Mouse (Mus musculus): ENCODE data around the gene Lifr. TPM values are rescaled to one million over a fixed set of nuclear protein-coding genes. Genes with fewer than 3 reads are reported as not detected.

Lifr gene
- polyA plus RNA-seq, 1 experiment, result 19.9 TPM

DNA sequence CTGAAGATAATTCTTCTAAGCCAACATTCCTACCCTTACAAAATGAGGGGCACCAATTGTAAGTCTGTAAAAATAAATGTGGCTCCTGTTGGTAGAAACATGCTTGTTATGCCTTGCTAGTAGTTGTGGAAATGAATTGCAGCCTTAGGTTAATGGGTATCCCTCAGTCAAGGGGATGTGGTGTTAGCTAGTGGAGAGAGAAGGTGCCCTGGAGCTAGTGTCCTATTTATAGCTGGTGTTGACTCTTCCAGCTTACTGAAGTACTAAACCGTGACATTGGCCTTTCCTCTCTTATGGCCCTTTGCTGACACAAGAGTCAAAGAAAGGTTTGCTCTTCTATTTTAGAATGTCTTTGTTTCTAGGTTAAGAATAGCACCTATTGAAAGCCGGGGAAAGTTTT is 29.9 kb upstream of the Lifr start:
- DNase-seq, result no peak
- 86% methylated on average over 2 of the region's 2 CpGs for WGBS
- Histone ChIP-seq H3K4me1 (ENCODE audit: control insufficient read depth, insufficient read depth, low read length) (no peaks in the 10 kb centered on the region), H3K4me3 (replicated peaks; ENCODE audit: insufficient read depth, low read depth, low read length) (no peak overlapping the region), H3K27ac (ENCODE audit: insufficient read depth, low read length) (no peak overlapping the region), H3K27me3 (ENCODE audit: control insufficient read depth, insufficient read depth, low read length) (no peaks in the 10 kb centered on the region)
- no peak for TF ChIP-seq CTCF (IDR thresholded peaks at IDR 0.05; ENCODE audit: borderline replicate concordance, insufficient read depth, low read depth, low read length)
- TF ChIP-seq POLR2A (IDR thresholded peaks at IDR 0.05; ENCODE audit: borderline replicate concordance, insufficient read depth, low read length), result no peak

DNA sequence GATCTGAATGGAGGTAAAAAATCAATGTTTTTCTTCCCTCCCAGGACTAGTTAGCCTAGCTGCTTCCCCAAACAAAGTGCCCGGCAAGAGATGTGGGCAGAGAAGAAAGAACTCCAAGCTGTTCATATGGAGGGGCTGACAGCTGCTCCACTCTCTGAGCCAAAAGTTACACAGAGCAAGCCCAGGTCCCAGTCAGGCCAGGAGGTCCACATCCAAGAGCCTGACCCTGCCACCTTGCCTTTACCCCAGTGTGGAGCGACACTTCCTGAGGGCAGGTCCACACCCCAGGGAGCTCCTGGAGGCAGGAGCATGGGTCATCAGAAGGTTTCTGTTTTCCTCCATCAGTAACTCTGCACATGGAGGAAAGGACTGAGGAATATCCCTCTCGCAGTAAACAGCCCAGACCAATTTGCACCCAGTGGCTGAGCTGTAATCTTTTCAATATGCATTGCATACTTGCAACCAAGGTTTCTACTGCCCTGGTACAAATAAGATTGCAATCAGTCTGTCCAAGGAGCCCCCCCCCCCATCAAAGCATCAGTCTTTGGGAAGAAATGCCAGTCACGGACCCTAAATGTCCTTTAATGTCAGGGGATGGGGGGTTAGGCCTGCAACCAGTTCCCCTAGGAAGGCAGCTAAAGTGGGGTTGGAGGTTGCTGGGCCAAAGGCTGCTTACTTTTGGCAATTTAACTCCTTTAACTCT is 28.3 kb upstream of the Lifr start:
- Histone ChIP-seq H3K4me3 (replicated peaks; ENCODE audit: insufficient read depth, low read depth, low read length) (no peak overlapping the region), H3K4me1 (ENCODE audit: control insufficient read depth, insufficient read depth, low read length) (no peaks in the 10 kb centered on the region), H3K27me3 (ENCODE audit: control insufficient read depth, insufficient read depth, low read length) (no peaks in the 10 kb centered on the region; the same call in 1 of the 2 replicates), H3K27ac (ENCODE audit: insufficient read depth, low read length) (no peak overlapping the region)
- DNase-seq, result no peak
- WGBS, result 19% methylated on average over 4 of the region's 4 CpGs
- TF ChIP-seq CTCF (IDR thresholded peaks at IDR 0.05; ENCODE audit: borderline replicate concordance, insufficient read depth, low read depth, low read length), result no peak

DNA sequence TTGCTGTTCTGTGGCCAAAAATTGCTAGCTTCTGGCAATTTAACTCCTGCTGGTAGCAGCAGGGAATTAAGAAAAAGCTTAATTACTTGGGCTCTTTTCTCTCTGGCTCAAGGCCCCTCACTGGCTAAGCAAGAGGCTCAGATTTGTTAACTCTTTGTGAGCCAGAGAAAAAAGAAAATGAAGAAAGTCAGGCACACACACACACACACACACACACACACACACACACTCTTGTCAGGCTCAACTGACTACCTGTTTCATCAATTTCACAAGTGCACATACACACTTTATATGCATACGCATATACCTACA is 27.8 kb upstream of the Lifr start:
- H3K4me1 ChIP-seq (ENCODE audit: control insufficient read depth, insufficient read depth, low read length), result no peaks in the 10 kb centered on the region
- DNase-seq, result no peak
- no peak overlapping the region for H3K4me3 ChIP-seq (replicated peaks; ENCODE audit: insufficient read depth, low read depth, low read length)
- TF ChIP-seq CTCF (IDR thresholded peaks at IDR 0.05; ENCODE audit: borderline replicate concordance, insufficient read depth, low read depth, low read length), result no peak
- TF ChIP-seq POLR2A (IDR thresholded peaks at IDR 0.05; ENCODE audit: borderline replicate concordance, insufficient read depth, low read length), result no peak
- 93% methylated on average over 1 of the region's 1 CpGs for WGBS
- no peak overlapping the region for H3K27ac ChIP-seq (ENCODE audit: insufficient read depth, low read length)
- H3K27me3 ChIP-seq (ENCODE audit: control insufficient read depth, insufficient read depth, low read length), result no peaks in the 10 kb centered on the region; the same call in 1 of the 2 replicates

DNA sequence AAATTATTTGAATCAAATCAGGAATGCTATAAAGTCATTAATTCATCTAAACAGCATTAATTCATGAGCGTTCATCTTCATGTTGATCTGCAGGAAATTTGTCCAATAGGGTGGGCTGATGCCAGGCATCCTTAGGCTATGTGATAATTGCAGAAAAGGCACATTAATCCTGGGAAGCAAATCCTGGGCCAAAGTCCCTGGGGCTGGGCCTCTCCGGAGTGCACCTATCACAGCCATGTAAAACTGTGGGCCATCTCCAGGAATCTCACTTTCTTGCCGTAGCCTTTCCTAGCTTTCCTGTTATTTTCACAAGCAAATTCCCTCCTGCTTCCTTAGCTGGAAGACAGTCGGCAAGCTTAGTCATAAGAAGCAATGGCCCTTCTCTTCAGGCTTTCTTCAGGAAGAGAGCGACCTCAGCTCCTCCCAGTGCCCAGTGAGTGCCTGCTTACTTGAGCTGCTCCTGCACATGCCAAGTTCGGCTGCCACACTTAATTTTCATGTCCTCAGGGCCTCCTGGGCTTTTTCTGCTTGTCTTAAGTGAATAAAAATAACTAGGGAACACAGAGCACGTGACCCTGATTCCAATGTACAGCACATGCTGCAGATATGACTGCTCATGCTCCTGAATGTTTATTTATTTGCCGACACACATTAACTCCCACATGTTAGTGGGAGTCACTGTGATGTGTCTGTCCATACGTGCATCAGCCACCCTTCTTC is 26.7 kb upstream of the Lifr start:
- Histone ChIP-seq H3K27ac (ENCODE audit: insufficient read depth, low read length) (no peak overlapping the region), H3K27me3 (ENCODE audit: control insufficient read depth, insufficient read depth, low read length) (no peaks in the 10 kb centered on the region; the same call in 1 of the 2 replicates), H3K4me1 (ENCODE audit: control insufficient read depth, insufficient read depth, low read length) (no peaks in the 10 kb centered on the region), H3K4me3 (replicated peaks; ENCODE audit: insufficient read depth, low read depth, low read length) (no peak overlapping the region)
- 49% methylated on average over 9 of the region's 9 CpGs for WGBS
- no peak for TF ChIP-seq CTCF (IDR thresholded peaks at IDR 0.05; ENCODE audit: borderline replicate concordance, insufficient read depth, low read depth, low read length)
- TF ChIP-seq POLR2A (IDR thresholded peaks at IDR 0.05; ENCODE audit: borderline replicate concordance, insufficient read depth, low read length), result no peak
- DNase-seq, result no peak

DNA sequence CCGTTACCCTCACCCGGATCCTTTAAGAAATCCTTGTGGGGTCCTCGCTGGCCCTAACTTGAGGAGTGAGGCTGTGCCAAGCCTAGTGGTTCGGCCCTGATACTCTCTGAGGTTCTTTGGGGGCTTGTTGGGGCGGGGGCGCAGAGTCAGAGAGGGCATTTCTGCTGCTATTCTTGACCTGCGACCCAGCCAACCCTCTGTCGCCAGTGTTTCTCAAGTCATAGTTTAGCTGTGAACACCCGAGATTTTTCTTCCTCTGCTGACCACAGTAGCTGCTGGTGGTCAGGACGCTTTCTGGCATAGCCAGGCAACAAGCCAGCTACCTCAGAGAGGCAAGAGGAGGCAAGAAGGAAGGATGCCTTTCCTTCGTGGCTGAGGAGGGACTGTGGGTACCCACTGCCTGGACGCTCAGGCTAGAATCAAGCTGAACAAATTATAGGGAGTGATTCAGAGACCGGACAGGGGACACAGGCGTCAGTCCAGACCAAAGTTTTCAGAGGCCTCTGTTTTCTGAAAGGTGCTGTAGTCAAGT is 25.4 kb upstream of the Lifr start:
- 43% methylated on average over 14 of the region's 14 CpGs for WGBS
- TF ChIP-seq POLR2A (IDR thresholded peaks at IDR 0.05; ENCODE audit: borderline replicate concordance, insufficient read depth, low read length), result no peak
- TF ChIP-seq CTCF (IDR thresholded peaks at IDR 0.05; ENCODE audit: borderline replicate concordance, insufficient read depth, low read depth, low read length), result no peak
- Histone ChIP-seq H3K4me3 (replicated peaks; ENCODE audit: insufficient read depth, low read depth, low read length) (no peak overlapping the region), H3K27ac (ENCODE audit: insufficient read depth, low read length) (no peak overlapping the region), H3K27me3 (ENCODE audit: control insufficient read depth, insufficient read depth, low read length) (no peaks in the 10 kb centered on the region; the same call in 1 of the 2 replicates), H3K4me1 (ENCODE audit: control insufficient read depth, insufficient read depth, low read length) (no peaks in the 10 kb centered on the region)
- no peak for DNase-seq

DNA sequence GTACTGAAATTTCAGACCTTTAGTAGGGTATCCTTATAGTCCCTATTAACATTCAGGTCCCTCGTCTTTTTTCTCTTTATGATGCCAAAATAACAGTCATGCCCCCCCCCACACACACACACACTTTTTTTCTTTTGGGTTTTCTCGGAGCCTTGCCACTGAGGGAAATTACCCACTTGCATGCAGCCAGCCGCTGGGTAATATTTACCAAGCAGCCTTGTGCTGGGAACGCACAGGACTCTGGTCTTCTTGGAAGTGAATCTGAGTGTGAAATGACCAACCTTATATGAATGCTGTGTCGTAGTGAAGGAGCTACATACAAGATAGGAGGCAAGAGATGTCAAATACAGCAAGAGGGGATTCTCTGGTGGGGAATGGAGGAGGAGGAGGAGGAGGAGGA is 24.8 kb upstream of the Lifr start:
- DNase-seq, result no peak
- Histone ChIP-seq H3K4me3 (replicated peaks; ENCODE audit: insufficient read depth, low read depth, low read length) (no peak overlapping the region), H3K27ac (ENCODE audit: insufficient read depth, low read length) (no peak overlapping the region), H3K27me3 (ENCODE audit: control insufficient read depth, insufficient read depth, low read length) (no peaks in the 10 kb centered on the region; the same call in 1 of the 2 replicates), H3K4me1 (ENCODE audit: control insufficient read depth, insufficient read depth, low read length) (no peaks in the 10 kb centered on the region)
- TF ChIP-seq CTCF (IDR thresholded peaks at IDR 0.05; ENCODE audit: borderline replicate concordance, insufficient read depth, low read depth, low read length) (no peak), POLR2A (IDR thresholded peaks at IDR 0.05; ENCODE audit: borderline replicate concordance, insufficient read depth, low read length) (no peak)
- 56% methylated on average over 5 of the region's 5 CpGs for WGBS

DNA sequence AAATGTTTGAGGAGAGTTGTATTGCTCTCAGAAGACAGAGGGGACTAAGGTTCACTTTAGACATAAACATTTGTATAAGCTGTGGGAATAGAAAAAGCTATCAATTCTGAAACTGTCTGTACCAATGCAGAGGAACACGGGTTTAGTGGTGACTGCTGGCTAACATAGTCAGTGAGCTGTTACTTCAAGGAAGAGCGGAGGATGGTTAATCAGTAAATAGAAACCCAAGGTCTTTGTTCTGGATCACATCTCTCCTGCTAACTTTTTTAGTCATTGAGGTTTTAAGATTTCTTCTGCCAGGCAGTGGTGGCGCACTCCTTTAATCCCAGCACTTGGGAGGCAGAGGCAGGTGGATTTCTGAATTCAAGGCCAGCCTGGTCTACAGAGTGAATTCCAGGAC is 23.7 kb upstream of the Lifr start:
- Histone ChIP-seq H3K4me3 (replicated peaks; ENCODE audit: insufficient read depth, low read depth, low read length) (no peak overlapping the region), H3K27ac (ENCODE audit: insufficient read depth, low read length) (no peak overlapping the region), H3K27me3 (ENCODE audit: control insufficient read depth, insufficient read depth, low read length) (no peaks in the 10 kb centered on the region; the same call in 1 of the 2 replicates), H3K4me1 (ENCODE audit: control insufficient read depth, insufficient read depth, low read length) (no peaks in the 10 kb centered on the region)
- TF ChIP-seq CTCF (IDR thresholded peaks at IDR 0.05; ENCODE audit: borderline replicate concordance, insufficient read depth, low read depth, low read length) (no peak), POLR2A (IDR thresholded peaks at IDR 0.05; ENCODE audit: borderline replicate concordance, insufficient read depth, low read length) (no peak)
- DNase-seq, result no peak
- 95% methylated on average over 3 of the region's 3 CpGs for WGBS

DNA sequence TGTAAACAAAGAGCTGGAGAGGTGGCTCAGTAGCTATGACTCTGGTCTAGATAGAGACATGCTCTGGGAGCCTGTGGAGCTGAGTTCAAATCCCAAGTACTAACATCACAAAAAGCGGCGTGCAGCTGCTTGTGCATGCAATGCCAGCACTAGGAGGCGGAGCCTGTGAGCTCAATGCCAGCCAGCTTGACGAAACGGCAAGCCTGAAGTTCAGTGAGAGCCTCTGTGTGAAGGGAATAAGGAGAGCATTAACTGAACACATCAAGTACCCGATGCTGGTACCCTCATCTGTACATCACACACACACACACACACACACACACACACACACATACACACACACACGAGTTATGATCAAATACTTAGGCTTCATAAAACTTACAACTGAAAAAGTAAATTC is 21.0 kb upstream of the Lifr start:
- Histone ChIP-seq H3K4me1 (ENCODE audit: control insufficient read depth, insufficient read depth, low read length) (no peaks in the 10 kb centered on the region), H3K27ac (ENCODE audit: insufficient read depth, low read length) (no peak overlapping the region), H3K4me3 (replicated peaks; ENCODE audit: insufficient read depth, low read depth, low read length) (no peak overlapping the region), H3K27me3 (ENCODE audit: control insufficient read depth, insufficient read depth, low read length) (no peaks in the 10 kb centered on the region; the same call in 1 of the 2 replicates)
- no peak for TF ChIP-seq POLR2A (IDR thresholded peaks at IDR 0.05; ENCODE audit: borderline replicate concordance, insufficient read depth, low read length)
- TF ChIP-seq CTCF (IDR thresholded peaks at IDR 0.05; ENCODE audit: borderline replicate concordance, insufficient read depth, low read depth, low read length), result no peak
- 36% methylated on average over 7 of the region's 7 CpGs for WGBS
- no peak for DNase-seq
